Mouse (Mus musculus) testis, adult 2 months (tissue): ENCODE data around the gene Ripply3. TPM values are rescaled to one million over a fixed set of nuclear protein-coding genes. Genes with fewer than 3 reads are reported as not detected.

Source experiments
- H3K27ac ChIP-seq: fragments of 200-500 bp; 2 replicates; pipeline ENCODE4 v1.5.1; 2012; ENCODE audit warnings: low read depth, low read length; ENCODE audit not compliant: control insufficient read depth, insufficient read depth
- H3K27me3 ChIP-seq: fragments of 200-500 bp; 2 replicates; pipeline ENCODE4 v1.6.1; 2012; ENCODE audit warnings: mild to moderate bottlenecking, low read length, moderate library complexity; ENCODE audit not compliant: control insufficient read depth, insufficient read depth
- H3K36me3 ChIP-seq: fragments of 200-500 bp; 2 replicates; pipeline ENCODE4 v1.6.1; 2012; ENCODE audit warnings: mild to moderate bottlenecking, low read length; ENCODE audit not compliant: control insufficient read depth, insufficient read depth
- H3K4me1 ChIP-seq: fragments of 200-500 bp; 2 replicates; pipeline ENCODE4 v1.6.1; 2012; ENCODE audit warnings: low read length; ENCODE audit not compliant: control insufficient read depth, insufficient read depth
- H3K4me3 ChIP-seq: fragments of 200-500 bp; 2 replicates; pipeline ENCODE4 v1.5.1; 2012; ENCODE audit warnings: low read depth, mild to moderate bottlenecking, low read length, moderate library complexity, mixed read lengths; ENCODE audit not compliant: control insufficient read depth
- CTCF ChIP-seq: fragments of 200-500 bp; IDR thresholded peaks from 2 replicates; pipeline ENCODE4 v1.5.1; 2012; ENCODE audit warnings: low read depth, mild to moderate bottlenecking, inconsistent platforms, low read length, moderate library complexity; ENCODE audit not compliant: control insufficient read depth, insufficient read depth, insufficient replicate concordance
- POLR2A ChIP-seq: fragments of 200-500 bp; IDR thresholded peaks from 2 replicates; pipeline ENCODE4 v1.6.1; 2012; ENCODE audit warnings: low read depth, mild to moderate bottlenecking, inconsistent platforms, low read length, moderate library complexity; ENCODE audit not compliant: control insufficient read depth
- polyA plus RNA-seq: library from polyadenylated mRNA; depleted of rRNA; stranded (reverse); fragments of >200 nt; gene quantifications from 2 replicates; pipeline ENCODE4 v1.2.3, GENCODE M21; 2012

The Ripply3 gene
- polyA plus RNA-seq, 1 experiment, result 0.06 TPM

- Histone ChIP-seq H3K4me3 (no peak overlapping the region), H3K27me3 (no peaks in the 10 kb centered on the region), H3K36me3 (no peaks in the 10 kb centered on the region), H3K4me1 (no peaks in the 10 kb centered on the region), H3K27ac (no peak overlapping the region)
- TF ChIP-seq CTCF (no peak), POLR2A (no peak)
These were observed 35.6 kb downstream of the Ripply3 start for GRCm38 (mm10) chr16:94363814-94364213.

- no peak overlapping the region for H3K27ac ChIP-seq
- no peaks in the 10 kb centered on the region for H3K27me3 ChIP-seq
- H3K36me3 ChIP-seq, result no peaks in the 10 kb centered on the region
- peaks cover 3% of the 10 kb centered on the region; the same call in 1 of the 2 replicates for H3K4me1 ChIP-seq
- TF ChIP-seq CTCF (no peak), POLR2A (no peak)
- no peak overlapping the region for H3K4me3 ChIP-seq
These were observed 37.2 kb downstream of the Ripply3 start for GRCm38 (mm10) chr16:94365435-94365834.

- peaks cover 5% of the 10 kb centered on the region for H3K4me1 ChIP-seq
- TF ChIP-seq POLR2A, result no peak
- no peak for TF ChIP-seq CTCF
- H3K4me3 ChIP-seq, result peak overlapping the region; percentile 89
- H3K27me3 ChIP-seq, result no peaks in the 10 kb centered on the region
- peak overlapping the region; percentile 92 for H3K27ac ChIP-seq
- no peaks in the 10 kb centered on the region for H3K36me3 ChIP-seq
These were observed 41.5 kb downstream of the Ripply3 start for GRCm38 (mm10) chr16:94369596-94370172.

GRCm38 (mm10) chr16:94370173-94370914 is 42.1 kb downstream of the Ripply3 start, which contains the start of gene Ttc3:
Gene Ttc3 (plus strand): TSS chr16:94370618.
- Histone ChIP-seq H3K27ac (peak within 1 kb of the TSS; percentile 92), H3K4me3 (peak within 1 kb of the TSS; percentile 89), H3K27me3 (no peaks in the 10 kb centered on the region), H3K4me1 (peaks cover 5% of the 10 kb centered on the region), H3K36me3 (no peaks in the 10 kb centered on the region)
- TF ChIP-seq POLR2A, result peak; percentile 10; the same call in 1 of the 2 replicates
- TF ChIP-seq CTCF, result no peak

- no peaks in the 10 kb centered on the region for H3K36me3 ChIP-seq
- peak overlapping the region; percentile 89 for H3K4me3 ChIP-seq
- no peaks in the 10 kb centered on the region for H3K27me3 ChIP-seq
- TF ChIP-seq POLR2A, result no peak; the same call in 1 of the 2 replicates
- no peak for TF ChIP-seq CTCF
- H3K27ac ChIP-seq, result peak overlapping the region; percentile 92
- H3K4me1 ChIP-seq, result peaks cover 5% of the 10 kb centered on the region
These were observed 42.7 kb downstream of the Ripply3 start for GRCm38 (mm10) chr16:94370915-94371300.

- TF ChIP-seq POLR2A (no peak), CTCF (0 out of 2 replicates have a peak, but pooled peaks have one; percentile 13)
- no peaks in the 10 kb centered on the region for H3K27me3 ChIP-seq
- H3K27ac ChIP-seq, result peak within 1 kb of the TSS; percentile 92
These were observed 43.2 kb downstream of the Ripply3 start, which contains the start of gene Pigp for GRCm38 (mm10) chr16:94371301-94371931. Gene Pigp (minus strand): TSS chr16:94371842.

GRCm38 (mm10) chr16:94379386-94379785 is 51.2 kb downstream of the Ripply3 start:
- no peak for TF ChIP-seq POLR2A
- TF ChIP-seq CTCF, result no peak
- no peak overlapping the region for H3K27ac ChIP-seq
- H3K4me3 ChIP-seq, result no peak overlapping the region
- no peaks in the 10 kb centered on the region for H3K27me3 ChIP-seq
- H3K36me3 ChIP-seq, result no peaks in the 10 kb centered on the region
- peaks cover 2% of the 10 kb centered on the region; the same call in 1 of the 2 replicates for H3K4me1 ChIP-seq

More at GRCm38 (mm10) chr16:94371301-94371931, 43.2 kb downstream of the Ripply3 start, which contains the start of gene Pigp:
- Histone ChIP-seq H3K4me1 (peaks cover 5% of the 10 kb centered on the region), H3K4me3 (peak within 1 kb of the TSS; percentile 89), H3K36me3 (no peaks in the 10 kb centered on the region)
